Mouse (Mus musculus): ENCODE results near the gene Srrm4. TPM values are rescaled to one million over a fixed set of nuclear protein-coding genes. Genes with fewer than 3 reads are reported as not detected.

Srrm4 gene
- polyA plus RNA-seq, 1 experiment: not detected

- TF ChIP-seq GATA1 (IDR thresholded peaks at IDR 0.05; ENCODE audit: low read length): no peak
Measured at GRCm38 (mm10) chr5:116522273-116522672, 69.3 kb downstream of the Srrm4 start.

GRCm38 (mm10) chr5:116518047-116518446, 73.6 kb downstream of the Srrm4 start:
- TF ChIP-seq GATA1 (IDR thresholded peaks at IDR 0.05; ENCODE audit: low read length): no peak

DNA sequence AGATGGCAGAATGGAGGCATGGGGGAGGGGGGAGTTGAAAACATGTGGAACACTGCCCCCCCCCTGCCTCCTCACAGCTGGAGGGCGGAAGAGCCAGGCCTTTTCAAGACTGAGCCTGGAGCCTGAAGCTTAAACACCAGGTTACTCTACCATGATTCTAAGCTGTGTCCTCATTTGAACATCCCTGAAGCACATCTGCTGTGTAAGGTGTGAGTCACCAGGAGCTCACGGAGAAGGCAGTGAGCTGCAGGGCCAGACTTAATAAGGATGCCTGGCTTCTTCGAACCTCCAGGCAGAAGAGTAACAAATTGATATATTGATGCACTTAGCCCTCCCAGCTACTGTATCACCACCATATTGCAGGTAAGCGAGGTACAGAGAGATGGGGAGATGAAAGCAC, 79.5 kb downstream of the Srrm4 start:
- no peak for TF ChIP-seq GATA1 (IDR thresholded peaks at IDR 0.05; ENCODE audit: low read length)

GRCm38 (mm10) chr5:116510229-116510628, 81.4 kb downstream of the Srrm4 start:
- TF ChIP-seq GATA1 (IDR thresholded peaks at IDR 0.05; ENCODE audit: low read length): no peak

DNA sequence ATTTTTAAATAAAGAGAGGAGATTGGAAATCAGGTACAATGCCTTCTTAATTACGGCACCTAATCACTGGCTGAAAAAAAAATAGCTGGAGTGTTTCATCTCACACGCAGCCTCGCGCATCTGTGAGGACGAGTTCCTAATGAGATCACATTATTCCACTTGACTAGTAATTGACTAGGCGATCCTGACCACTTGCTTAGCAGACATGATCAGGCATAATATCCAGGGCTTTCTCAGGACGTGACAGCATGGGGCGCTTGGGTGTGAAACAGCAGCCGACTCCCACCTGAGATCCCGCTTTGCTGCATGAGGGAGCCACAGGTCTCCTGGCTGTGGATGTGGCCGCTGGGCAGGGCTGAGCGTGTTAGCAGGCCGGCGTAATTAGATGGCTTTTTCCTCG, 90.3 kb downstream of the Srrm4 start:
- no peak for TF ChIP-seq GATA1 (IDR thresholded peaks at IDR 0.05; ENCODE audit: low read length)

GRCm38 (mm10) chr5:116498880-116499640, 92.6 kb downstream of the Srrm4 start:
- TF ChIP-seq GATA1 (IDR thresholded peaks at IDR 0.05; ENCODE audit: low read length): no peak

GRCm38 (mm10) chr5:116497866-116498265, 93.8 kb downstream of the Srrm4 start:
- no peak for TF ChIP-seq GATA1 (IDR thresholded peaks at IDR 0.05; ENCODE audit: low read length)

DNA sequence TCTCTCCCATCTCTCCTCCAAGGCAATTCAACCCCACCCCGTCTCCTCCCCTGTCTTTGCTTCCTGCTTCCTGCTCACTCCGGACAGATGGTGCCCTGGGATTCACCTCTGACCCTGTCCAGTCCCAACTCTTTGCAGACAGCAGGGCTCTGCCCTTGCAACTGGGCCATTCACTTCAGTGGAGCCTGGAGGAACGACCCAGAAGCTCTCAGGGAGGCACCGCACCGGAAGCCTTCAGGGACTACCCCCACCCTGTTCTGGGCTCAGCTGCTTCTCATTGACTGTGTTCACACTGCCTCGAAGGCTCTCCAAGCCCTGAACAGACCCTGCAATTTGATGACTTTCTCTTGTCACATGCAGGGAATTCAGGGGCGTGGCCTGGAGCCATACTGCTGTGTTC, 94.4 kb downstream of the Srrm4 start:
- TF ChIP-seq GATA1 (IDR thresholded peaks at IDR 0.05; ENCODE audit: low read length): no peak

GRCm38 (mm10) chr5:116496717-116497116, 94.9 kb downstream of the Srrm4 start:
- no peak for TF ChIP-seq GATA1 (IDR thresholded peaks at IDR 0.05; ENCODE audit: low read length)

GRCm38 (mm10) chr5:116495466-116495865, 96.2 kb downstream of the Srrm4 start:
- TF ChIP-seq GATA1 (IDR thresholded peaks at IDR 0.05; ENCODE audit: low read length): no peak

GRCm38 (mm10) chr5:116494377-116494776, 97.2 kb downstream of the Srrm4 start:
- TF ChIP-seq GATA1 (IDR thresholded peaks at IDR 0.05; ENCODE audit: low read length): no peak

- no peak for TF ChIP-seq GATA1 (IDR thresholded peaks at IDR 0.05; ENCODE audit: low read length)
Measured at GRCm38 (mm10) chr5:116492726-116493125, 98.9 kb downstream of the Srrm4 start.

DNA sequence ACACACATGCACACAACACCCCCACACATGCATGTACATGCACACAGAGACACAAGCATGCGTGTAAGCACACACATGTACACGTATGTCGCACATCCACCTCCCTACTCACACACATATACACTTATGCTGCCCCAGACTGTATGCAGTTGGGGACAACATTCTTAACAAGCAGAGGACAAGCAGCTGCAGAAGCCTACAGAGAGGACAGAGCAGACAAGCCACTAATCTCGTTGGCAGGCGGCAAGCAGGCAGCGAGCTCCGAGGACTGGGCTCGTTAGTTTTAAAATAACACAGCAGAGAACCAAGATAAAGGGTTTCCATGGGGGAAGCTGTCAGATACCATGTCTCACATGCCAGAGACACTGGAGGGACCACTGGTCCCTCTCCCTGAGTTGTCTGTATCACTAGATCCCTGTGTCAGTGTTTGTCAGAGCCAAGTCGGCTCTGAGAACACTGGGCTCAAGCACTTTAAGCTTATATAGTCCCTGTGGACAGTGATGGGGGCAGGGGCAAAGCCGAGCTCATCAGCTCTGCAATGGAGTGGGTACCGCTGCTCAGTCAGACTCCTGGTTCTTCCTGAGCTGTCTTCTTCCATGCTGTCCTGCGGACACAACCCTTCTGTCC, 99.7 kb downstream of the Srrm4 start:
- TF ChIP-seq GATA1 (IDR thresholded peaks at IDR 0.05; ENCODE audit: low read length): no peak

GRCm38 (mm10) chr5:116490826-116491225, 100.8 kb downstream of the Srrm4 start:
- TF ChIP-seq GATA1 (IDR thresholded peaks at IDR 0.05; ENCODE audit: low read length): no peak

GRCm38 (mm10) chr5:116489621-116490020, 102.0 kb downstream of the Srrm4 start:
- TF ChIP-seq GATA1 (IDR thresholded peaks at IDR 0.05; ENCODE audit: low read length): no peak

DNA sequence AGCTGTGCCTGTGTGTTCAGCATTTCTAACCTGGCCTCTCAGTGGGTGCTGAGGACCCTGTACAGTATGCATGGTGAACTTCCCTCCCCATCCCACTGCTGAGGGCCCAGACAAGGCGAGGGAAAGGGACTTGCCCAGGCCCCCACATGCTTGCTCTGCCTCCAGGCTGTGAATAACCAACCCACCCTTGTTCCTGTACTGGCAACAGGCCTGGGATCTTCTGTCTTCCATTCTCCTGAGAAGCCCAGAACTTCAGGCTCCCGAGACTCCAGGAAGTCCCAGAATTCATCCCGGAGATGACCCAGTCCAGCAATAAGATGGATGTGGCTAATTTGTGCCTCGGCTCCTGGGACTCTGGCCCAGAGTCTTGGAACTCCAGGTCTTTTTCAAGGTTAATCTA, 105.5 kb downstream of the Srrm4 start:
- TF ChIP-seq GATA1 (IDR thresholded peaks at IDR 0.05; ENCODE audit: low read length): no peak

DNA sequence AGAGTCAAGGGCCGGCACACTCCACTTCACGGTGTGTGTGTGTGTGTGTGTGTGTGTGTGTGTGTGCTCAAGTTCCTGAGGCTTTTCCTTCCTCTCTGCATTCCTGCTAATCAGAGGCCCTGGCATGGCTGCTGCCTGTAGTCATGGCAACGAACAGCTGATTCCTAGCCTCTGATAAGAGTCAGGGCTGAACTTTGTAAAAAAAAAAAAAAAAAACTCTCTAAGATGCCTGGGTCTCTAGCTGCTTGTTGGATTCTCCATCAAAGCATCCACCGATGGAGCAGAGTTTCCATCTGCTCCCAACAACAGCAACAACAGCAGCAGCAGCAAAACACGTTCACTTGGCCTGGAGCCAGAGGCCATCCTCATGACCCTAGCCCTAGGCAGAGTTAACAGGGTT, 106.5 kb downstream of the Srrm4 start:
- no peak for TF ChIP-seq GATA1 (IDR thresholded peaks at IDR 0.05; ENCODE audit: low read length)

Measured in G1E-ER4 (cell line).